Mouse (Mus musculus): ENCODE data around the gene Fpgs.

DNA sequence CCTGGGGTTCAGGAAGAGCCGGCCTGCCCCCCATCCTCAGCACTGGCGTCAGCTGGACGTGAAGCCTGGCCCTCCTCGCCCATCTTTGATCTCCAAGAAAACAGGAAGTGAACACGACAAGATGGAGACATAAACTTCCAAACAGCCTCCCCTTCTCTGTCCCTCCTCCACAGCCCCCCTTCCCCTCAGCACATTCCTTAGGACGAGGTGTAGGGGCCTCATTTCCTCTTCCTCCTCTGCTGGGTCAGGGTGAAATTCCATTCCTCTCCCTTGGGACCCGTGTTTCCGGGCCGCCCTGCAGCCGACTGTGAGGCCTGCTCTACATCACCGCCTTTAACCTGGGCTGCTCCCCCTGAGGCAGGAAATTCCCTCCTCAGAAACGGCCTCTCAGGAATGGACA is 48.1 kb downstream of the Fpgs start:
- no peak for TF ChIP-seq CTCF (IDR thresholded peaks at IDR 0.05; ENCODE audit: borderline replicate concordance, insufficient read depth, low read length)
- no peak for TF ChIP-seq POLR2A (IDR thresholded peaks at IDR 0.05; ENCODE audit: low read depth, low read length)

All from embryonic fibroblast, embryonic 13.5 days (primary cell).